Mouse (Mus musculus): ENCODE data around the gene Keap1. TPM values are rescaled to one million over a fixed set of nuclear protein-coding genes. Genes with fewer than 3 reads are reported as not detected.

Keap1 gene
- polyA plus RNA-seq (2014; fragmentation: Nextera tagmentation; extraction: Ambion mirVana) = 20.0 and 26.3 TPM in 2 replicates

GRCm38 (mm10) chr9:21238733-21239464 lies at the start of gene Keap1:
Keap1 (minus strand) TSS chr9:21239361.
- DNase-seq (ENCODE audit: low spot score, missing footprints) (peak; percentile 99), ATAC-seq (ENCODE audit: low FRiP score) (peak; percentile 88)
- peaks cover 14% of the 10 kb centered on the region for H3K27me3 ChIP-seq (ENCODE audit: control insufficient read depth, insufficient read depth, low read length)
- peaks cover 9% of the 10 kb centered on the region for H3K4me1 ChIP-seq (ENCODE audit: control insufficient read depth, insufficient read depth, low read length)
- H3K27ac ChIP-seq (ENCODE audit: low read depth, low read length) = peak within 1 kb of the TSS; percentile 67
- peak within 1 kb of the TSS; percentile 80 for H3K4me2 ChIP-seq
- WGBS = under 1% methylated on average over 70 of the region's 90 CpGs
- H3K9ac ChIP-seq (ENCODE audit: low read length) = peak within 1 kb of the TSS; percentile 98
- no peaks in the 10 kb centered on the region; the same call in 1 of the 2 replicates for H3K36me3 ChIP-seq (ENCODE audit: control insufficient read depth, insufficient read depth, low read length)
- H3K9me3 ChIP-seq (ENCODE audit: control insufficient read depth, low read length) = no peaks in the 10 kb centered on the region; the same call in 1 of the 2 replicates
- peak within 1 kb of the TSS; percentile 91 for H3K4me3 ChIP-seq (ENCODE audit: low read depth, low read length)

GRCm38 (mm10) chr9:21288404-21289336 lies 49.5 kb upstream of the Keap1 start:
- Histone ChIP-seq H3K4me2 (peak overlapping the region; percentile 86), H3K36me3 (ENCODE audit: control insufficient read depth, insufficient read depth, low read length) (peaks cover 6% of the 10 kb centered on the region; the same call in 1 of the 2 replicates), H3K9me3 (ENCODE audit: control insufficient read depth, low read length) (no peaks in the 10 kb centered on the region), H3K27me3 (ENCODE audit: control insufficient read depth, insufficient read depth, low read length) (no peaks in the 10 kb centered on the region), H3K9ac (ENCODE audit: low read length) (no peak overlapping the region; the same call in 1 of the 2 replicates), H3K4me1 (ENCODE audit: control insufficient read depth, insufficient read depth, low read length) (peaks cover 30% of the 10 kb centered on the region), H3K4me3 (ENCODE audit: low read depth, low read length) (peak overlapping the region; percentile 83), H3K27ac (ENCODE audit: low read depth, low read length) (no peak overlapping the region; the same call in 1 of the 2 replicates)
- DNase-seq (ENCODE audit: low spot score, missing footprints) (no peak), ATAC-seq (ENCODE audit: low FRiP score) (no peak)
- WGBS = 80% methylated on average over 13 of the region's 13 CpGs

GRCm38 (mm10) chr9:21287571-21288402 lies 48.6 kb upstream of the Keap1 start, which contains the start of gene Kri1:
Kri1 (minus strand) TSS chr9:21287969.
- WGBS = under 1% methylated on average over 59 of the region's 59 CpGs
- peak within 1 kb of the TSS; percentile 48; the same call in 1 of the 2 replicates for H3K27ac ChIP-seq (ENCODE audit: low read depth, low read length)

GRCm38 (mm10) chr9:21286753-21287152 lies 47.6 kb upstream of the Keap1 start:
- H3K4me1 ChIP-seq (ENCODE audit: control insufficient read depth, insufficient read depth, low read length) = peaks cover 28% of the 10 kb centered on the region
- no peak overlapping the region for H3K27ac ChIP-seq (ENCODE audit: low read depth, low read length)
- peaks cover 7% of the 10 kb centered on the region for H3K36me3 ChIP-seq (ENCODE audit: control insufficient read depth, insufficient read depth, low read length)
- peak overlapping the region; percentile 86 for H3K4me2 ChIP-seq
- 73% methylated on average over 3 of the region's 3 CpGs for WGBS
- DNase-seq (ENCODE audit: low spot score, missing footprints) = no peak
- no peaks in the 10 kb centered on the region for H3K27me3 ChIP-seq (ENCODE audit: control insufficient read depth, insufficient read depth, low read length)
- ATAC-seq (ENCODE audit: low FRiP score) = no peak
- peak overlapping the region; percentile 84 for H3K9ac ChIP-seq (ENCODE audit: low read length)
- H3K4me3 ChIP-seq (ENCODE audit: low read depth, low read length) = peak overlapping the region; percentile 83
- H3K9me3 ChIP-seq (ENCODE audit: control insufficient read depth, low read length) = no peaks in the 10 kb centered on the region

More at GRCm38 (mm10) chr9:21287571-21288402, 48.6 kb upstream of the Keap1 start, which contains the start of gene Kri1:
- Histone ChIP-seq H3K27me3 (ENCODE audit: control insufficient read depth, insufficient read depth, low read length) (no peaks in the 10 kb centered on the region), H3K4me1 (ENCODE audit: control insufficient read depth, insufficient read depth, low read length) (peaks cover 30% of the 10 kb centered on the region), H3K9ac (ENCODE audit: low read length) (peak within 1 kb of the TSS; percentile 84), H3K36me3 (ENCODE audit: control insufficient read depth, insufficient read depth, low read length) (peaks cover 7% of the 10 kb centered on the region; the same call in 1 of the 2 replicates), H3K4me2 (peak within 1 kb of the TSS; percentile 86), H3K9me3 (ENCODE audit: control insufficient read depth, low read length) (no peaks in the 10 kb centered on the region), H3K4me3 (ENCODE audit: low read depth, low read length) (peak within 1 kb of the TSS; percentile 83)
- DNase-seq (ENCODE audit: low spot score, missing footprints) (peak; percentile 100), ATAC-seq (ENCODE audit: low FRiP score) (peak; percentile 68)

GRCm38 (mm10) chr9:21283994-21284393 lies 44.8 kb upstream of the Keap1 start:
- ATAC-seq (ENCODE audit: low FRiP score) (no peak), DNase-seq (ENCODE audit: low spot score, missing footprints) (no peak)
- Histone ChIP-seq H3K27ac (ENCODE audit: low read depth, low read length) (no peak overlapping the region), H3K36me3 (ENCODE audit: control insufficient read depth, insufficient read depth, low read length) (peaks cover 15% of the 10 kb centered on the region), H3K4me1 (ENCODE audit: control insufficient read depth, insufficient read depth, low read length) (peaks cover 15% of the 10 kb centered on the region), H3K27me3 (ENCODE audit: control insufficient read depth, insufficient read depth, low read length) (no peaks in the 10 kb centered on the region), H3K4me2 (no peak overlapping the region), H3K4me3 (ENCODE audit: low read depth, low read length) (no peak overlapping the region), H3K9me3 (ENCODE audit: control insufficient read depth, low read length) (no peaks in the 10 kb centered on the region), H3K9ac (ENCODE audit: low read length) (no peak overlapping the region)
- 89% methylated on average over 3 of the region's 3 CpGs for WGBS

GRCm38 (mm10) chr9:21283591-21283990 lies 44.4 kb upstream of the Keap1 start:
- H3K9me3 ChIP-seq (ENCODE audit: control insufficient read depth, low read length) = no peaks in the 10 kb centered on the region
- peaks cover 17% of the 10 kb centered on the region for H3K36me3 ChIP-seq (ENCODE audit: control insufficient read depth, insufficient read depth, low read length)
- H3K4me2 ChIP-seq = no peak overlapping the region
- no peak overlapping the region for H3K4me3 ChIP-seq (ENCODE audit: low read depth, low read length)
- WGBS = 93% methylated on average over 5 of the region's 5 CpGs
- no peak for DNase-seq (ENCODE audit: low spot score, missing footprints)
- H3K4me1 ChIP-seq (ENCODE audit: control insufficient read depth, insufficient read depth, low read length) = peaks cover 11% of the 10 kb centered on the region
- no peak for ATAC-seq (ENCODE audit: low FRiP score)
- no peak overlapping the region for H3K27ac ChIP-seq (ENCODE audit: low read depth, low read length)
- no peaks in the 10 kb centered on the region for H3K27me3 ChIP-seq (ENCODE audit: control insufficient read depth, insufficient read depth, low read length)
- H3K9ac ChIP-seq (ENCODE audit: low read length) = no peak overlapping the region

- no peak overlapping the region for H3K9ac ChIP-seq (ENCODE audit: low read length)
- H3K4me3 ChIP-seq (ENCODE audit: low read depth, low read length) = no peak overlapping the region
- no peaks in the 10 kb centered on the region for H3K27me3 ChIP-seq (ENCODE audit: control insufficient read depth, insufficient read depth, low read length)
- DNase-seq (ENCODE audit: low spot score, missing footprints) = no peak
- ATAC-seq (ENCODE audit: low FRiP score) = no peak
- H3K27ac ChIP-seq (ENCODE audit: low read depth, low read length) = no peak overlapping the region
- WGBS = 95% methylated on average over 5 of the region's 5 CpGs
- H3K4me1 ChIP-seq (ENCODE audit: control insufficient read depth, insufficient read depth, low read length) = no peaks in the 10 kb centered on the region
- peaks cover 32% of the 10 kb centered on the region for H3K36me3 ChIP-seq (ENCODE audit: control insufficient read depth, insufficient read depth, low read length)
- no peak overlapping the region for H3K4me2 ChIP-seq
- H3K9me3 ChIP-seq (ENCODE audit: control insufficient read depth, low read length) = no peaks in the 10 kb centered on the region
Measured at GRCm38 (mm10) chr9:21277776-21278175, 38.6 kb upstream of the Keap1 start.

- no peak for ATAC-seq (ENCODE audit: low FRiP score)
- H3K9ac ChIP-seq (ENCODE audit: low read length) = no peak overlapping the region
- no peak overlapping the region for H3K27ac ChIP-seq (ENCODE audit: low read depth, low read length)
- DNase-seq (ENCODE audit: low spot score, missing footprints) = no peak
- no peaks in the 10 kb centered on the region for H3K4me1 ChIP-seq (ENCODE audit: control insufficient read depth, insufficient read depth, low read length)
- 92% methylated on average over 8 of the region's 8 CpGs for WGBS
- peaks cover 42% of the 10 kb centered on the region for H3K36me3 ChIP-seq (ENCODE audit: control insufficient read depth, insufficient read depth, low read length)
- no peak overlapping the region for H3K4me3 ChIP-seq (ENCODE audit: low read depth, low read length)
- no peaks in the 10 kb centered on the region for H3K9me3 ChIP-seq (ENCODE audit: control insufficient read depth, low read length)
- H3K4me2 ChIP-seq = no peak overlapping the region
- no peaks in the 10 kb centered on the region for H3K27me3 ChIP-seq (ENCODE audit: control insufficient read depth, insufficient read depth, low read length)
Measured at GRCm38 (mm10) chr9:21276307-21276706, 37.1 kb upstream of the Keap1 start.
